ENCODE assay signal across 7 mouse cellular contexts in genomic region chr13:98355559-98356111, GRCm38 (mm10). TPM values are rescaled to one million over a fixed set of nuclear protein-coding genes. Genes with fewer than 3 reads are reported as not detected.
A peak's percentile ranks its signal among the peaks of the same experiment; 100 is the strongest.
DNase-seq lines count a peak whose midpoint lies in the region; ATAC-seq and TF ChIP-seq lines count a peak whose summit lies in the region.

No protein-coding gene starts in this region.

- no peak overlapping the region for H3K27ac ChIP-seq in forebrain, embryonic 11.5 days (ENCODE audit: low read depth, low read length)
- no peak overlapping the region for H3K27ac ChIP-seq in intestine, postnatal 0 days (ENCODE audit: low read depth, low read length)
- no peak overlapping the region for H3K27ac ChIP-seq in midbrain, embryonic 11.5 days (ENCODE audit: low read depth, low read length)

- DNase-seq in 3134 (ENCODE audit: extremely low read depth, insufficient read length, low spot score) = peak; percentile 59
- peak; percentile 17 for DNase-seq in CD4-positive helper T cell, adult 2 months (ENCODE audit: low read depth, low spot score)
- peak; percentile 70 for DNase-seq in forebrain, embryonic 11.5 days (ENCODE audit: low spot score)
- DNase-seq in midbrain, embryonic 11.5 days (ENCODE audit: low spot score, missing footprints) = peak; percentile 95
- no peak for DNase-seq in layer of hippocampus, postnatal 36 days

- no peak for TF ChIP-seq CTCF in intestine, postnatal 0 days (IDR thresholded peaks at IDR 0.05; ENCODE audit: low read depth)

- WGBS in forebrain, embryonic 11.5 days = under 1% methylated on average over 66 of the region's 81 CpGs
- under 1% methylated on average over 59 of the region's 81 CpGs for WGBS in intestine, postnatal 0 days
- under 1% methylated on average over 61 of the region's 81 CpGs for WGBS in midbrain, embryonic 11.5 days

- H3K4me3 ChIP-seq in forebrain, embryonic 11.5 days (ENCODE audit: low read depth, low read length) = peak overlapping the region; percentile 48
- H3K4me3 ChIP-seq in intestine, postnatal 0 days (ENCODE audit: low read depth, low read length) = peak overlapping the region; percentile 48
- H3K4me3 ChIP-seq in midbrain, embryonic 11.5 days (ENCODE audit: low read depth, low read length) = peak overlapping the region; percentile 49

- H3K9ac ChIP-seq in forebrain, embryonic 11.5 days (ENCODE audit: low read length) = peak overlapping the region; percentile 65
- H3K9ac ChIP-seq in intestine, postnatal 0 days (ENCODE audit: low read depth, low read length) = no peak overlapping the region
- H3K9ac ChIP-seq in midbrain, embryonic 11.5 days (ENCODE audit: low read length) = peak overlapping the region; percentile 59

- H3K4me2 ChIP-seq in forebrain, embryonic 11.5 days (ENCODE audit: low read depth, low read length, severe bottlenecking) = peak overlapping the region; percentile 59
- H3K4me2 ChIP-seq in intestine, postnatal 0 days (replicated peaks; ENCODE audit: low read depth) = peak overlapping the region; percentile 80
- peak overlapping the region; percentile 66 for H3K4me2 ChIP-seq in midbrain, embryonic 11.5 days

- no peaks in the 10 kb centered on the region for H3K9me3 ChIP-seq in forebrain, embryonic 11.5 days (ENCODE audit: control insufficient read depth, low read length)
- H3K9me3 ChIP-seq in intestine, postnatal 0 days (ENCODE audit: control insufficient read depth) = no peaks in the 10 kb centered on the region
- no peaks in the 10 kb centered on the region for H3K9me3 ChIP-seq in midbrain, embryonic 11.5 days (ENCODE audit: control insufficient read depth, low read length)

- peak; percentile 22; the same call in 1 of the 2 replicates for ATAC-seq in forebrain, embryonic 11.5 days (replicated peaks; ENCODE audit: low FRiP score)
- no peak for ATAC-seq in intestine, postnatal 0 days
- ATAC-seq in midbrain, embryonic 11.5 days (ENCODE audit: low FRiP score) = peak; percentile 28; the same call in 1 of the 2 replicates
- no peak for ATAC-seq in cerebellum, adult (ENCODE audit: insufficient number of reproducible peaks, low FRiP score, low TSS enrichment)

- peaks cover 84% of the 10 kb centered on the region for H3K27me3 ChIP-seq in forebrain, embryonic 11.5 days (ENCODE audit: control insufficient read depth, insufficient read depth, low read length)
- peaks cover 97% of the 10 kb centered on the region for H3K27me3 ChIP-seq in intestine, postnatal 0 days (replicated peaks; ENCODE audit: control insufficient read depth, insufficient read depth, low read length)
- H3K27me3 ChIP-seq in midbrain, embryonic 11.5 days (ENCODE audit: control insufficient read depth, insufficient read depth, low read length) = peaks cover 91% of the 10 kb centered on the region

- H3K4me1 ChIP-seq in forebrain, embryonic 11.5 days (replicated peaks; ENCODE audit: control insufficient read depth, insufficient read depth, low read length) = peaks cover 16% of the 10 kb centered on the region
- H3K4me1 ChIP-seq in intestine, postnatal 0 days (replicated peaks; ENCODE audit: control insufficient read depth, insufficient read depth, low read length) = peaks cover 7% of the 10 kb centered on the region; the same call in 1 of the 2 replicates
- peaks cover 18% of the 10 kb centered on the region for H3K4me1 ChIP-seq in midbrain, embryonic 11.5 days (ENCODE audit: control insufficient read depth, insufficient read depth, low read length)

- no peaks in the 10 kb centered on the region for H3K36me3 ChIP-seq in forebrain, embryonic 11.5 days (ENCODE audit: control insufficient read depth, insufficient read depth, low read length)
- H3K36me3 ChIP-seq in intestine, postnatal 0 days (ENCODE audit: control insufficient read depth, insufficient read depth) = no peaks in the 10 kb centered on the region
- H3K36me3 ChIP-seq in midbrain, embryonic 11.5 days (ENCODE audit: control insufficient read depth, insufficient read depth, low read length) = no peaks in the 10 kb centered on the region

RNA-seq across cellular contexts. Expression of gene Foxd1, which starts 1.6 kb away (rescaled TPM):
- 4.4 and 4.8 TPM in 2 replicates for polyA plus RNA-seq in forebrain, embryonic 11.5 days (2014; fragmentation: Nextera tagmentation; extraction: Ambion mirVana)
- not detected in 2 replicates for polyA plus RNA-seq in intestine, postnatal 0 days (2015; fragmentation: Nextera tagmentation; extraction: Ambion mirVana)
- 4.4 and 5.2 TPM in 2 replicates for polyA plus RNA-seq in midbrain, embryonic 11.5 days (2014; fragmentation: Nextera tagmentation; extraction: Ambion mirVana)
- 1 to 10 TPM in 1 of 2 experiments, under 1 TPM in 1; 0.65 to 1.4 TPM for total RNA-seq in layer of hippocampus, postnatal 36 days (2021)

RNA-seq across cellular contexts. Expression of gene Btf3, which starts 38.8 kb away (rescaled TPM):
- polyA plus RNA-seq in forebrain, embryonic 11.5 days (2014; fragmentation: Nextera tagmentation; extraction: Ambion mirVana) = 697 and 773 TPM in 2 replicates
- polyA plus RNA-seq in intestine, postnatal 0 days (2015; fragmentation: Nextera tagmentation; extraction: Ambion mirVana) = 471 and 494 TPM in 2 replicates
- 823 and 852 TPM in 2 replicates for polyA plus RNA-seq in midbrain, embryonic 11.5 days (2014; fragmentation: Nextera tagmentation; extraction: Ambion mirVana)
- total RNA-seq in layer of hippocampus, postnatal 36 days (2021) = 100 to 1,000 TPM; 187 to 191 TPM

Comparison
In these comparisons a context has a peak if more than half of its experiments do, and no peak if none do; other contexts are left out.
1. DNase-seq: peak in 3134 (single experiment), CD4-positive helper T cell, adult 2 months (single experiment), forebrain, embryonic 11.5 days (single experiment) and midbrain, embryonic 11.5 days (single experiment); none in layer of hippocampus, postnatal 36 days (0 of 2).
2. ATAC-seq: peak in forebrain, embryonic 11.5 days (single experiment) and midbrain, embryonic 11.5 days (single experiment); none in intestine, postnatal 0 days (single experiment) and cerebellum, adult (single experiment).
3. Peak in every context shown above with its lines, with median percentiles within 50 percentile points of each other: H3K4me2 ChIP-seq and H3K4me3 ChIP-seq.